Mouse (Mus musculus): ENCODE measurements around the gene Efna3. TPM values are rescaled to one million over a fixed set of nuclear protein-coding genes. Genes with fewer than 3 reads are reported as not detected.

Gene Efna3
- polyA plus RNA-seq, 1 experiment from 2014 or later = 47.2 TPM

- Histone ChIP-seq H3K36me3 (no peaks in the 10 kb centered on the region), H3K4me1 (peaks cover 64% of the 10 kb centered on the region), H3K9me3 (replicated peaks) (no peaks in the 10 kb centered on the region), H3K4me3 (replicated peaks) (peak overlapping the region; percentile 64), H3K27ac (replicated peaks) (peak overlapping the region; percentile 63), H3K9ac (peak overlapping the region; percentile 41), H3K4me2 (replicated peaks) (peak overlapping the region; percentile 98), H3K27me3 (peaks cover 28% of the 10 kb centered on the region)
- WGBS = 1% methylated on average over 66 of the region's 66 CpGs
- ATAC-seq (ENCODE audit: insufficient number of reproducible peaks, low FRiP score, low TSS enrichment, low read depth) = no peak
These were observed 1.3 kb downstream of the Efna3 start for GRCm38 (mm10) chr3:89321183-89322130.

GRCm38 (mm10) chr3:89320581-89321182, 2.1 kb downstream of the Efna3 start:
- no peak for ATAC-seq (ENCODE audit: insufficient number of reproducible peaks, low FRiP score, low TSS enrichment, low read depth)

GRCm38 (mm10) chr3:89319591-89320350, 3.0 kb downstream of the Efna3 start:
- H3K27me3 ChIP-seq = peaks cover 28% of the 10 kb centered on the region
- H3K36me3 ChIP-seq = no peaks in the 10 kb centered on the region
- H3K27ac ChIP-seq (replicated peaks) = peak overlapping the region; percentile 63; the same call in 1 of the 2 replicates
- H3K9me3 ChIP-seq (replicated peaks) = no peaks in the 10 kb centered on the region
- H3K4me2 ChIP-seq (replicated peaks) = peak overlapping the region; percentile 98
- H3K4me1 ChIP-seq = peaks cover 81% of the 10 kb centered on the region
- H3K4me3 ChIP-seq (replicated peaks) = peak overlapping the region; percentile 64
- 2% methylated on average over 58 of the region's 58 CpGs for WGBS
- peak overlapping the region; percentile 31 for H3K9ac ChIP-seq
- ATAC-seq (ENCODE audit: insufficient number of reproducible peaks, low FRiP score, low TSS enrichment, low read depth) = no peak

More at GRCm38 (mm10) chr3:89320581-89321182, 2.1 kb downstream of the Efna3 start:
- no peaks in the 10 kb centered on the region for H3K9me3 ChIP-seq (replicated peaks)
- H3K4me2 ChIP-seq (replicated peaks) = peak overlapping the region; percentile 98
- peak overlapping the region; percentile 63 for H3K27ac ChIP-seq (replicated peaks)
- H3K9ac ChIP-seq = peak overlapping the region; percentile 41
- peak overlapping the region; percentile 64 for H3K4me3 ChIP-seq (replicated peaks)
- no peaks in the 10 kb centered on the region for H3K36me3 ChIP-seq
- under 1% methylated on average over 39 of the region's 41 CpGs for WGBS
- peaks cover 28% of the 10 kb centered on the region for H3K27me3 ChIP-seq
- H3K4me1 ChIP-seq = peaks cover 71% of the 10 kb centered on the region

- peak overlapping the region; percentile 31; the same call in 1 of the 2 replicates for H3K9ac ChIP-seq
- 7% methylated on average over 21 of the region's 21 CpGs for WGBS
- peaks cover 85% of the 10 kb centered on the region for H3K4me1 ChIP-seq
- peak overlapping the region; percentile 63; the same call in 1 of the 2 replicates for H3K27ac ChIP-seq (replicated peaks)
- peaks cover 28% of the 10 kb centered on the region for H3K27me3 ChIP-seq
- no peaks in the 10 kb centered on the region for H3K36me3 ChIP-seq
- peak overlapping the region; percentile 98 for H3K4me2 ChIP-seq (replicated peaks)
- H3K4me3 ChIP-seq (replicated peaks) = peak overlapping the region; percentile 64
- no peaks in the 10 kb centered on the region for H3K9me3 ChIP-seq (replicated peaks)
- no peak; the same call in 1 of the 2 replicates for ATAC-seq (ENCODE audit: insufficient number of reproducible peaks, low FRiP score, low TSS enrichment, low read depth)
These were observed 3.7 kb downstream of the Efna3 start for GRCm38 (mm10) chr3:89318971-89319590.

GRCm38 (mm10) chr3:89318316-89318715, 4.4 kb downstream of the Efna3 start:
- Histone ChIP-seq H3K27ac (replicated peaks) (0 out of 2 replicates have a peak overlapping the region, but pooled peaks have one; percentile 63), H3K27me3 (peaks cover 28% of the 10 kb centered on the region), H3K9me3 (replicated peaks) (no peaks in the 10 kb centered on the region), H3K4me1 (peaks cover 85% of the 10 kb centered on the region), H3K9ac (no peak overlapping the region), H3K4me2 (replicated peaks) (peak overlapping the region; percentile 98; the same call in 1 of the 2 replicates), H3K36me3 (no peaks in the 10 kb centered on the region), H3K4me3 (replicated peaks) (0 out of 2 replicates have a peak overlapping the region, but pooled peaks have one; percentile 8)
- ATAC-seq (ENCODE audit: insufficient number of reproducible peaks, low FRiP score, low TSS enrichment, low read depth) = no peak
- 61% methylated on average over 8 of the region's 8 CpGs for WGBS

GRCm38 (mm10) chr3:89317246-89317645, 5.5 kb downstream of the Efna3 start:
- 55% methylated on average over 6 of the region's 6 CpGs for WGBS
- Histone ChIP-seq H3K4me1 (peaks cover 78% of the 10 kb centered on the region), H3K4me3 (replicated peaks) (no peak overlapping the region)

GRCm38 (mm10) chr3:89316833-89317232, 5.9 kb downstream of the Efna3 start:
- H3K27ac ChIP-seq (replicated peaks) = no peak overlapping the region
- 0% methylated on average over 4 of the region's 4 CpGs for WGBS
- peaks cover 74% of the 10 kb centered on the region for H3K4me1 ChIP-seq
- H3K9me3 ChIP-seq (replicated peaks) = no peaks in the 10 kb centered on the region
- ATAC-seq (ENCODE audit: insufficient number of reproducible peaks, low FRiP score, low TSS enrichment, low read depth) = peak; percentile 5; the same call in 1 of the 2 replicates
- H3K27me3 ChIP-seq = peaks cover 28% of the 10 kb centered on the region
- no peak overlapping the region for H3K9ac ChIP-seq
- peak overlapping the region; percentile 59; the same call in 1 of the 2 replicates for H3K4me2 ChIP-seq (replicated peaks)
- no peaks in the 10 kb centered on the region for H3K36me3 ChIP-seq
- 0 out of 2 replicates have a peak overlapping the region, but pooled peaks have one; percentile 32 for H3K4me3 ChIP-seq (replicated peaks)

More at GRCm38 (mm10) chr3:89317246-89317645, 5.5 kb downstream of the Efna3 start:
- H3K4me2 ChIP-seq (replicated peaks) = peak overlapping the region; percentile 59; the same call in 1 of the 2 replicates
- peaks cover 28% of the 10 kb centered on the region for H3K27me3 ChIP-seq
- ATAC-seq (ENCODE audit: insufficient number of reproducible peaks, low FRiP score, low TSS enrichment, low read depth) = no peak
- H3K9ac ChIP-seq = no peak overlapping the region
- H3K27ac ChIP-seq (replicated peaks) = no peak overlapping the region
- no peaks in the 10 kb centered on the region for H3K36me3 ChIP-seq
- H3K9me3 ChIP-seq (replicated peaks) = no peaks in the 10 kb centered on the region

GRCm38 (mm10) chr3:89315930-89316831, 6.6 kb downstream of the Efna3 start:
- no peaks in the 10 kb centered on the region for H3K36me3 ChIP-seq
- no peak overlapping the region; the same call in 1 of the 2 replicates for H3K27ac ChIP-seq (replicated peaks)
- peaks cover 28% of the 10 kb centered on the region for H3K27me3 ChIP-seq
- no peak overlapping the region for H3K9ac ChIP-seq
- H3K4me2 ChIP-seq (replicated peaks) = peak overlapping the region; percentile 59
- no peak for ATAC-seq (ENCODE audit: insufficient number of reproducible peaks, low FRiP score, low TSS enrichment, low read depth)
- H3K4me1 ChIP-seq = peaks cover 68% of the 10 kb centered on the region
- 10% methylated on average over 38 of the region's 40 CpGs for WGBS
- no peaks in the 10 kb centered on the region for H3K9me3 ChIP-seq (replicated peaks)
- peak overlapping the region; percentile 32 for H3K4me3 ChIP-seq (replicated peaks)

- H3K4me1 ChIP-seq = peaks cover 59% of the 10 kb centered on the region
These were observed 7.4 kb downstream of the Efna3 start for GRCm38 (mm10) chr3:89315195-89315929.

More at GRCm38 (mm10) chr3:89315195-89315929, 7.4 kb downstream of the Efna3 start:
- Histone ChIP-seq H3K9me3 (replicated peaks) (no peaks in the 10 kb centered on the region), H3K27ac (replicated peaks) (no peak overlapping the region), H3K27me3 (peaks cover 25% of the 10 kb centered on the region), H3K9ac (peak overlapping the region; percentile 28; the same call in 1 of the 2 replicates), H3K36me3 (no peaks in the 10 kb centered on the region), H3K4me3 (replicated peaks) (peak overlapping the region; percentile 32), H3K4me2 (replicated peaks) (peak overlapping the region; percentile 59)
- no peak for ATAC-seq (ENCODE audit: insufficient number of reproducible peaks, low FRiP score, low TSS enrichment, low read depth)
- WGBS = 6% methylated on average over 26 of the region's 26 CpGs

Data from embryonic facial prominence, embryonic 15.5 days (tissue).